Mouse (Mus musculus) lung, adult 18-20 months (tissue): ENCODE measurements at regions not wholly inside any gene's neighbourhood (a gene's known extent, or its start where the extent isn't known, plus 50 kb on each side); places are given as distances from the start of the nearest gene placed in this dataset.

Experiments
- DNase-seq, 2 experiments: peaks; one replicate each; pipeline ENCODE4 v3.0.0; 2022; ENCODE audit warnings: mixed read lengths in 2 of 2

GRCm38 (mm10) chr16:42808864-42809263 is 66.8 kb upstream of the Zbtb20 start:
- no peak for DNase-seq

DNA sequence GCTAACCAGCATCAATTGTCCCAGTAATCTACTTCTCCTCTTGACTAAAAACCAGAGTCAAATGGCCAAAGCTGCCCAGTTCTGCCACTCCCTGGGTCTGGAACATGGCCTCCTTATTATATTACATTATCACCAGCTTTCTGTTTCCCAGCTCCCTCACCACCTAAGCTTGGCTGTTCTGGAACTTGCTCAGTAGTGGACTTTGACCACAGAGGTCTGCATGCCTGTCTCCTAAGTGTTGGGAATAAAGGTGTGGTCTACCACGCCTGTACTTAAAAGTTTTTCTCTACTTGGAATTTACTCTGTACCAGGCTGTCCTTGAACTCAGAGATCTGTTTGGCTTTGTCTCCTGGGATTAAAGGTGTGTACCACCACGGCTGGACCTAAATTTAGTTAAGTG is 68.1 kb upstream of the Zbtb20 start:
- no peak for DNase-seq

DNA sequence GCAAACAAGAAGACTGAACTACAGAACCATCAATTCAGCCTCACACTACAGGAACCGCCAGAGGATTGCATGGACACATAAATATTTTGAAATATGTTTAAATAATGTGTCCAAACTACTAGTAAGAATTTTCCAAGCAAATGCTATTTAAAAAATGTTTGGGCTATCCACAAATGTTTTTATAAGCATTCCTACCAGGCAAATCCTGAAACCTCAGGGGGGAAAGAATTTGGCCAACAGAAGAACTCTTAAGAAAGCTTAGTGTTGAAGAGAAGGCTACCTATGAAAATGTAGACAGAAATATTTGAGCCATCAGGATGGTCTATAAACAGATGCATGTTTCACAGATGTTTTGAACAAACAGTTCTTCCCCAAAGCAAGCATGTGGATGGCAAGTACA is 72.1 kb upstream of the Zbtb20 start:
- no peak for DNase-seq

DNA sequence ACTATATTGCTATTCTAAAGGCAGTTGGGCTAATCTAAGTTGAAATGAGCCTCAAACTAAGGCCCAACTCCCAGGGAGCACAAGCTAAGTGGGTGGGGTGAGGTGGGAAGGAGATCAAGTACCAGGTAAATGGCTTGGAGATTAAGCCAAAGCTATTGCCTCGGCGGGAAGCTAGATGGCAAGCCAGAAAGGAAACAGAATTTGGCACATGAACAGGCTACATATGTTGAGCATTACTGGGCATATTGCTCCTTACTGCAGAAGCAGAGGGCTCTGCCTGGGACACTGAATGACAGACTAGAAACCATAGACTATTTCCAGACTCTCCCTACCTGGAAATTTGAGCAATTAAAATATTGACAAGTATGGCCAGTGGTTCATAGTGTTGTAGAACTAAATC is 83.1 kb upstream of the Zbtb20 start:
- no peak for DNase-seq

DNA sequence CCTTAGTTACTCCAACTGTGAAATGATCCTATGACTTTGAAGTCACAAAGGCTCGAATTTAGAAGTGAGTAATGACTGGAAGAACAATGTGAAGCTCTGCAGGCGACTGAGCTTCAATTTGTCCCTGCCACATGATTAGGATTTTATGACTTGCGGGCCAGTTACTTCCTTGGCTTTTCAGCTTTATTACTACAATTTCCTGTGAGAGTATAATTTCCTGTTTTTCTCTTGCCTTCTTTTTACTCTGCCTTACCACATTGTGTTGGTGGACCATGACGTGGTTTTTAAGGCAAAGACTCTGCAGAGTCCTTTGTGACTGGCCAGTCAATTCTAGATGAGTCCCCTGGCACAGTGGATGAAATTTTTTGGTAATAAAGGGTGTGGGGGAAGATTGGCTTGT is 91.0 kb upstream of the Zbtb20 start:
- DNase-seq: no peak

- no peak for DNase-seq
Observed at GRCm38 (mm10) chr16:42784031-42784430, 91.7 kb upstream of the Zbtb20 start.

GRCm38 (mm10) chr16:42782091-42782679 is 93.5 kb upstream of the Zbtb20 start:
- DNase-seq: peak; percentile 9 to 38

GRCm38 (mm10) chr16:42781096-42782071 is 94.3 kb upstream of the Zbtb20 start:
- peak in 1 of 2 experiments; percentile 16 for DNase-seq

DNA sequence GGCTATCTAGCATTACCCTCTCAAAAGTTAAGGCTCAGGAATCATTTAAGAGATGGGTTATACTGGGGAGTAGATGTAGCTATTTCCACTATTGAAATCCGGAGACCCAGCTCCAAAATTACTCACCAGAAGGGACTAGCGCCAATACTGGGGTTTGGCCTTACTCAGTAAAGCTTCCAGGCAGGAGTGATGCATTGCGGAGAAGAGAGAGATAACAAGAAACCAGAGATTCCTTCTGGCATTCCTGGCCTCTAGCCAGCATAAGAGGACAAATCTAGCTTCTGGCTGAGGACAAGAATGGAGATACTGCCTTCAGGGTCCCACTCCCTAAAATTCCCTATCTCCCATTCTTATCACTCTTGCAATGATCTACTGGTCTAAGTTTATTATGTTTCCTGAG is 95.7 kb upstream of the Zbtb20 start:
- DNase-seq: no peak

GRCm38 (mm10) chr16:42772640-42773039 is 103.0 kb upstream of the Zbtb20 start:
- no peak for DNase-seq

DNA sequence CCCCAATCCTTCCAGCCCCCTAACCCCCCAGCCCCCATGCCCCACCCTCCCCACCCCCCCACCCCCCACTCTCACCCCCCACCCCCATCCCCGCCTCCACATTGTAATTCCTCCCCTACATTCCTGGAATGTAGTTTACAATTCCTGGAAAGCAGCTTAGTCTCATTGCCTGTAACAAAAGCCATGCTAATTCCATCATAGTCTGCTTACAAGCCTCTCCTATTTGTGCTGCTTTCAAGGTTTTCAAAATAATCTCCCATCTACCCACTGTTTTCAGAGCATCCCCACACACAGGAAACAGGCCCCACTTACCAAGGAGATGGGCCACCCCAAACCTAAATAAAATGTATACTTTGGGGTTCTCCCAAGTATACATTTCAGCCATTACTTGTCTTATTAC is 105.5 kb upstream of the Zbtb20 start:
- no peak for DNase-seq

DNA sequence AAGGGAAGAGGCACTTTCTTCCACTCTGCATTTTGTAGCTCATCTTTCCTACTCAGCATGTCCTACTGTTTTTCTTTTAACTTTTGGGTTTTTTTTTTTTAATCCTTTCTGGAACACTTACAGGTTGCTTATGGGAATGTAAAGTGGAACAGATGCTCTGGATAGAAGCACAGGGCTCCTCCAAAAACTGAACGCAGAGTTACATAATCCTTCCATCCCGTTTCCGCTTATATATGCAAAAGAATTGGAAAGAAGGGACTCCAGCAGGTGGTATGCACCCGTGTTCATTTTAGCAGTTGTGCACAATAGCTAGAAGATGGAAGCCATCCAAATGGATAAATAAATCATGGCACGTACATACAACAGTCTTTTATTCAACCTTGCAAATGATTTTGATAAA is 127.0 kb upstream of the Zbtb20 start:
- DNase-seq: no peak

- no peak for DNase-seq
Observed at GRCm38 (mm10) chr16:42745943-42746675, 129.6 kb upstream of the Zbtb20 start.

DNA sequence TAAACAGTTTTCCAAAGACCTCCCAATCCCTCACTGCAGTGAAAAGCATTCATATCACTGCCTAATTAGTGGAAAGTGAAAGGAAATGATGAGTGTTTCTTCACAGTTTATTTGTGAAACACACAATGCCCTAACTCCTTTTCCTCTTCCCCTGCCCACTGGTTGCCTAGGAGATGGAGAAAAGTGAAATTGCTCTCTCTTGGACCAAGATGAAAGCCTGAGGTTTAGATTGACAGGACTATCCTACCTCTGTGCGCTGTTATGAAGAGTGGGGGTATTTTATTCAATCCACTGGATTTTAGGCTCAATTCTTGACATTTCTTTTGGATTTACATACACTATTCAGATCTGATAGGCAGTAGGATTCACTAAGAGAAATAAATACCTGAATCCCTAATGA is 132.1 kb upstream of the Zbtb20 start:
- no peak for DNase-seq

- DNase-seq: no peak
Observed at GRCm38 (mm10) chr16:42743120-42743519, 132.6 kb upstream of the Zbtb20 start.

GRCm38 (mm10) chr16:42727826-42728225 is 147.9 kb upstream of the Zbtb20 start:
- DNase-seq: no peak

GRCm38 (mm10) chr16:42719915-42720314 is 155.8 kb upstream of the Zbtb20 start:
- no peak for DNase-seq

DNA sequence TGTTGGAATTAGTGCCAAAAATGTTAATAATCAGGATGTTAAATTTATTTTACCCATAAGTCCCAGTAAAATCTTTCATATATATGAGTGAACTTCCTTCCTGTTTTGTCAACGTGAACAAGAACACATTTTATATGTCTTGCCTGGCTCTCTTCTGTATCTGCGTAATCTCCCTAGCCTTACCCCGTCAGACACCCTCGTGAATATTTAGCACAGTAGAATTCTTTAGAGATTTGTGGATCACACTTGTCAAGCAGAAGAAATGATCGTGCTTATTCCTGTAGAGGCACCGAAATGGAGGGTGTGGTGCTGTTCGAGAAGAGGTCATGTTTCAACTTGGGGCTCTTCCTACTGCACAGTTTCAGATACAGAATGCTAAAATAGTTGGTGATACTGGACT is 157.2 kb upstream of the Zbtb20 start:
- DNase-seq: no peak

DNA sequence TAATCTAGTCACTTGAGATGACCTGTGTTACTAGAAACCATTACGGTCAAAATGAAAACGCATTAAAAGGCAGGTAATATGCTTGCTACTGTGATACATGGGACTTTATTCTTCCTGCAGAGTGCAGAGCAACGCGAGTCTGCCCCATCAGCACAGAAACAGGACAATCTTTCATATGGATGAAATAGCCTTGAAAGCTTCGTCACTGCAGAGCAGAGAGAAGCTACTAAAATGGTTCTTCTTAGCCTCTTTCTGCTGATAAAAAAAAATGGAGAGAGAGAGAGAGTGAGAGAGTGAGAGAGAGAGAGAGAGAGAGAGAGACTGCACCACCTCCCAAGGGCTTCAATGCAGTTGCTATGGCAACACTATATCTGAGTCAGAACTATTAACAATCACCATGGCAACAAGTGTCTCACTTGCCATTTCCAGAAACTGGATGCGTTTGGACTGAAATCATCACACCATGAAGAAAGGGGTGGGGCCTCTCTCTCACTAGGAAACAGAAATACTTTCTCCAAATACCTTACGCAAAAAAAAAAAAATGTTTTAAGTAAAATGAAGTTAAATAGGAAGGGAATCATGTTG is 157.8 kb upstream of the Zbtb20 start:
- DNase-seq: no peak

- DNase-seq: no peak
Observed at GRCm38 (mm10) chr16:42717075-42717827, 158.4 kb upstream of the Zbtb20 start.

DNA sequence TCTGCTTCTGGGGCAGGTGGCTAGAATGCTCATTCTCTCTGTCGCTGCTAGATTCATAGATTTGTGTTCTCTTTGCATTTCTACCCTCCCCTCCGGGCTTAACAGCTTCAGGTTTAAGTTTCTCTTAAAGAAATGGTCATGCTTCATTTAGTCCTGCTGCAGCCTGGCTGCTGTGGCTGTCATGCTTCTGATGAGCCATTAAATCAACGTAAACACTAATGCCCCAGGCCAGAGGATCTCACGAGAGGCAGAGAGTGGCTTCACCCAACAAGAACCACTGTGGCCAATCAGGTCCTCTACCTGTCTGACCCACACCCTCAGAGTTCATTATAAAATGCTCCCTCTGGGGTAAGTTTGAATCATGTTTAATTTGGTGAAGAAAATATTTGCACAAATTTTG is 173.0 kb upstream of the Zbtb20 start:
- DNase-seq: no peak

DNA sequence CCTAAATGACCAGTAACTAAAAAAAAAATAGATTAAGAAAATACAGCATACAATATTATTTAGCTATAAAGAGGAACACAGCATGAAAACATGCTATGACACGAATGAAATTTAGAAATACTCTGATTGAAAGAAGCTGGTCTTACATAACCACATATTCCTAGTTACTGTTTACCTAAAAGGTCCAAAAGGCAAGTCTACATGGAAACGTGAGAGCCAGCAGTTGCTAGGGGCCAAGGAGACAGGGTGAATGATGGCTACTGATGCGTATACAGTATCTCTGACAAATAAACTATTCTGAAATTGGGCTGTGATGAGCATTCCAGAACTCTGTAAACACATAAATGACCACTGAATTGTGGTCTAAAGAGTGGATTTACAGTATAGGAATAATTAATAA is 194.5 kb upstream of the Zbtb20 start:
- no peak for DNase-seq

DNA sequence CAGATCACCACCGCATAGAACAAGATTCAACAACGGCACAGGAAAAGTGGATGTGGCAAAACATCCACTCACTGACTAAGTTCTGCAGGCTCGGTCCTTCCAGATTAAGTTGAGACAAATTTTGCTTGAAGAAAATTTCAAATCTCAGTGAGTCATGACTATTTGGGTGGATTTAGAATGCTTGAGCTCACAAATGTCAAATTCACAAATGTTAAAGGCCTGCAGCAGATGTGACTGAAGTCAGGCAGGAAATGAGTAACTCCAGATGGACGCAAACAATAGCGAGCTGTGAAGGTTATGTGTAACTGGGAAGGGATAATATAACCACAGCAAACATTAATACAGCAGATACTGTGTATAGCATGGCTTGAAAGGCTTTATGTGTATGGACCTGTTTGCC is 198.5 kb upstream of the Zbtb20 start:
- no peak for DNase-seq
